Mouse (Mus musculus) retina, embryonic 14.5 days (tissue): ENCODE measurements around the gene Mapk8.

Experiments
- DNase-seq: peaks from one replicate; pipeline ENCODE4 v3.0.0-alpha.2; 2015; ENCODE audit warnings: low spot score

Gene Mapk8

DNA sequence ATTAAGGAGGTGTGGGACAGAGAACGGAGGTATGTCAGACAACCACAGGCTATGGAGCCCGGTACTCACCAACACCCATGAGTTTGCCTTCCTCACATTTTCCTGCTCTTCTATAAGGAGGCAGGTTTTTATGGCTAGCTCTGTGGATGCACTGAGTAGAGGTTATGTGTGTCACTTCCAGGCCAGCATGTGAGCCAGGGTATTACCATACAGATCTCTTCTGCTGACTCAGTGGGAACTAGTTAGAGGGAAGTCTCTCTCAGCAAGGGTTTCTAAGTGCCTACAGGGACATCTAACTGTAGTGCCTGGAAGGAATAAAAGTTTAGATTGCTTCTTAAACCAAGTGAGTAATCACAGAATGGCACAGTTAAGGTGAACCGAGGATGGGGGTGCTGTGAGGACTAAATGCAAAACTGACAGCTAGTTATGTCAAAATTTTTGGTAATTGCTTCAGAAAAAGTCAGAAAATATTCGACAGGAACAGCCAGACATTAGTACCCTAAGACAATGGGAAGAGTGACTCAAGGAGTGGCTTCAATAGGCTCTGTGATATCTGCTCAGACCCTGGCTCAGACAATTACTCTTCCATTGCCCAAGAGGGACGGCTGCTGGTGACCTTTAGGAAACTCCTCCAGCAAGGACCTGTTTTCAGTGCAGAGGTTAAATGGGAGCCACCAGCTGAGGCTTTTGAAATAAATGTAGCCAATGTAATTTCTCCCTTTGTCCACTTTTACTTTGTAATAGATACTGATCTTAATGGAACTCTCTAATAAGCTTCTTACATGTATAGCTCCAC, 48.7 kb downstream of the Mapk8 start:
- DNase-seq: no peak

GRCm38 (mm10) chr14:33380830-33381457, 66.0 kb downstream of the Mapk8 start:
- no peak for DNase-seq

- DNase-seq: no peak
Observed at GRCm38 (mm10) chr14:33378723-33379122, 68.2 kb downstream of the Mapk8 start.

GRCm38 (mm10) chr14:33377211-33377610, 69.7 kb downstream of the Mapk8 start:
- no peak for DNase-seq

DNA sequence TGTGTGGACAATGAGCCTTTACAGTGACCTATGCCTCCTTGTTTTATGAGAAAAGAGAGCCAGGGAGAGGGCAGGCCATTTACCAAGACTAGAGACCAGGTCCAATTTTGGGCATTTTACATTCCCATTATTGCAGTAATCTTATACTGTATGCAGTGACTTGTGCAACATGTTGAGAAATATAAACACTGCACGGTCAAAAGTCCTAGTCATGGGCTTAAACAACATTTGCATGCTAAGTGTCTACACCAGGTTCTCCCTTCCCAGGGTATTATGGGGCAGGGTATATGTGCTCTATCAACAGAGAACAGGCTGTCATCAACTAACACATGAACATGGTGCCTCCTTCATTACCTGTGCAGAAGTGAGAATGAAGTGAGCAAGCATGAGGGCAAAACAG, 72.9 kb downstream of the Mapk8 start:
- DNase-seq: no peak

- DNase-seq: no peak
Observed at GRCm38 (mm10) chr14:33373271-33373670, 73.7 kb downstream of the Mapk8 start.

- DNase-seq: peak; percentile 78
Observed at GRCm38 (mm10) chr14:33371248-33371647, 75.7 kb downstream of the Mapk8 start.

DNA sequence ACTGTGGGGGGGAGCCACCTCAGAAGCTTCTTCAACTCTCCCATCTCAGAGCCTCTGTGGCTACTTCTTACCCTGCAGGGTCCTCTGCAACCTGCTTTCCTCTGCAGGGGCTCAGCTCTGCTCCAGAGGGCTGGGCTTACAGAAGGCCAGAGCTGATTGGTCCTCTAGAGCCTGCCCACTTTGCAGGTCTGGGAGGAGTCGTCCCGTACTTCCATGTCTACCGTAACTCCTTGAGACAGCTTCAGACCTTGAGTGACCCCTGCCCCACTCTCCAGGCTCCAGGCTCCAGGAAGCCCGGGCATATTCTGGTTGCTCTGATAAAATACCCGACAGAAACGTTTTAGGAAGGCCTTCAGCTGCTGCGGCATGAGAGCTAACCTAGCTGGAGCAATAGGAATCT, 76.9 kb downstream of the Mapk8 start:
- DNase-seq: peak; percentile 38

DNA sequence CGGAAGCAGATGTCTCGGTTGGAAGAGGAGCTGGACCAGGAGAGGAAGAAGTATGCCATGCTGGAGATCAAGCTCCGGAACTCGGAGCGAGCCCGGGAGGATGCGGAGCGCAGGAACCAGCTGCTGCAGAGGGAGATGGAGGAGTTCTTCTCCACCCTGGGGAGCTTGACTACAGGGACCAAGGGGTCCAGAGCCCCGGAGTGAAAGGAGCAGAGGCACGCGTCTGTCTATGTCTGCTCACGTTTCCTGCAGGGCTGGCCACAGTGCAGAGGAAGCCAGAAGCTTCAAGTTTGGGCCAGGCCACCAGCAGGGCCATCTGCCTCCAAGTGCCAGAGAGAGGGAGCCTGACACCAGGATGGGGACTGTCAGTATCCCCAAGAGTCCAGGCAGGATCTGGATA, 77.6 kb downstream of the Mapk8 start:
- no peak for DNase-seq

DNA sequence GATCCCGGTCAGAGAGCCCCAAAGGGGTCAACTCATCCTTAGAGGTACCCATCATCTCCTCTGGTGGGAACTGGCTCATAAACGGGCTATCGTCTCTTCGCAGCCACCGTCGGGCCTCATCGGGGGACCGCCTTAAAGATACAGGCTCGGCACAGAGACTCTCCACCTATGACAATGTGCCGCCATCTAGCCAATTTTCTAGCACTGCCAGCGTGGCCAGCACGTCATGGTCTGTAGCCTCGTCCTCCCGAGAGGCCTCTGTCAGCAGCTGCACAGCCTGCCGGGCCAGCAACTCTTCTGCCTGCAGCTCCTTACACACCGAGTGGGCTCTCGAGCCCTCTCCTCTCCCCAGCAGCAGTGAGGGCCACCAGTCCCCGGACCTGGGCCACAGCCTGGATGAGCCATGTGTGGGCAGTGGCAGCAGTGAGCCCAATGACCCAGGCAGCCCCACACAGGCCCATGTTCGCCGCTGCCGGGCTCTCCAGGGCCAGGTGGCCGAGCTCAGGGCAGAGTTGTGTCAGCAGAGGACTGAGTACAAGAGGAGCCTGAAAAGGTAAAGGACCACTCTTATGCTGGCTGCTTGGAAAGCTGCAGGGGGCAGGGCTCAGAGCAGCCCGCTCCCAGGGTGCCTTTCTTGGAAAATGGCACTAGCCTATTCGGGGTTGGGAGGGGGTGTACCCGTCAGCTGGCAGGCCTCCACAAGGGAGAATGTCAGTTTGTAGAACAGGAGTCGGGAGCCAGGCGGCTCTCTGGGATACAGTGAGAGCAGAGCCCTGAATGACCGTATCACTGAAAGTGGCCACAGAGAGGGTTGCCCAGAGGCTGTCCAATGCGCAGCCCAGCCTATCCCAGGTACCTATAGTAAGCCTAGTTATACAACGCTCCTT, 79.8 kb downstream of the Mapk8 start:
- no peak for DNase-seq

DNA sequence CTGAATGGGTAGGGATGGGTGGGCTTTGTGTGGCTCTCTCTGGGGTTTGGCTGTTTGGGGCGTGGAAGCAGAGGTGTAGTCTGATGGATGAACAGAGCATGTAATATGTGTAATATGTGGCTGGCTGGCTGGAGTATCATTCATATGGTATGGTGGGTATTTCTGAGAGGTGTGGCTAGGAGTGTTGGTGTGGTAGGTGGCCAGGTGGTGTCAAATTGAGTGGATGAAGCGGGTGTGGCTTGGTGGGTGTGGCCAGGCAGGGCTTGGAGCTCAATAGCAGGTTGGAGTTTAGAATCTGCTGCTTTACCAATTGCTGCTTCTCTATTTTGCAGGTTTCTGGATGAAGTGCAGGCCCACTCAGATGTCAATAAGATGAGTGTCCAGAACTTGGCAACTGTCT, 82.9 kb downstream of the Mapk8 start:
- DNase-seq: no peak

DNA sequence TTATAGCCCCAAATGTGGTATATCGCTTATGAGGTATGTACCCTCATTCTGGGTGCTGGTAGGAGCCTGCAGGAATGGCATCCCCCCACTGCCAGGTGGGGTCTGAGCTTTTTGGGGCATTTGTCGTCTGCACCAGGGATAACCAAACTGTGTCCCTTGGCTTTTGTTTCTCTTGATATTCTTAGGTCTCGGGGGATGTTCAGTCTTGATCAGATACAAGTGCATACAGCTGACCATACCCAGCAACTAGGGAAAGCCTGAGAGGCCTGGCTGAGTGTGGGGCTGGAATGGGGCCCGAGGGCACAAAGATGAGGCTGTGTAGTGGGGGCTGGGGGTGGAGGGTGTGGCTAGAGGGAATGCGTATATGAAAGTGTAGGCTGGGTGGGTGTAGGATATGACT, 83.3 kb downstream of the Mapk8 start:
- DNase-seq: no peak

DNA sequence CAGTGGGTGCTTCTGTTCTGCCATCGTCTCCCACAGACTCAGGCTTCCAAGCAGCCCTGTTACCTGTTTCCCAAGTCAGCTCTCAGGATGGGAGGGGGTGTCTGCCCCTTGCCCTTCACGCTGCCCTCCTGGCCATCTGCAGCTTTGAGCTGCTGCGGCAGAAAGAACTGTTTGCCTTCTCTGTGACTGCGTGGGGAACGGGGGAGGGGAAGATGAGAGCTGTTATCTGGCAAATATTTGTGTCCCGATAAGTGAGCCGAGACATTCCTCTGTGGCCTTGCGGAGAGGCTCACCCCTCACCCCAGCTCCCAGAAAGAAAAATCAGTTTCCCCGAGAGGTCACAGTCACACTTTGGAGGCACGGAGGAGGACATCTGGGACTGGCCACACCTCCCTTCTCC, 84.2 kb downstream of the Mapk8 start:
- no peak for DNase-seq

DNA sequence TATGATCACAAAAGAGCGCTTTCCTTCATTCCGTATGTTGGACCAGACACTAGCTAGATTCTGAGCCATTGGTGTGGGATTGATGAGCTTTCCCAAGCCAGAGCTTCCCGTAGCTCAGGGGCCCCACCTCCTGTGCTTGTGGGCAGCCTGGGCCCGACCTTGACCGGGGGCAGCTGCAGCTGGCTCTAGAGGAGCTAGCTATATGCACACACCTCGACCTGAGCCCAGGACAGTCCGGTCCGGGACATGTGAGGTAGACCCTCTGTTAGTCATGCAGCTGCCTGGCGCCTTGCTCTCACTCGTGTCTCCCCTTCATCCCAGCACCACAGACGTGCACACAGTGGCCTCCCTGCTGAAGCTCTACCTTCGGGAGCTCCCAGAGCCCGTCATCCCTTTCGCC, 84.8 kb downstream of the Mapk8 start:
- no peak for DNase-seq

DNA sequence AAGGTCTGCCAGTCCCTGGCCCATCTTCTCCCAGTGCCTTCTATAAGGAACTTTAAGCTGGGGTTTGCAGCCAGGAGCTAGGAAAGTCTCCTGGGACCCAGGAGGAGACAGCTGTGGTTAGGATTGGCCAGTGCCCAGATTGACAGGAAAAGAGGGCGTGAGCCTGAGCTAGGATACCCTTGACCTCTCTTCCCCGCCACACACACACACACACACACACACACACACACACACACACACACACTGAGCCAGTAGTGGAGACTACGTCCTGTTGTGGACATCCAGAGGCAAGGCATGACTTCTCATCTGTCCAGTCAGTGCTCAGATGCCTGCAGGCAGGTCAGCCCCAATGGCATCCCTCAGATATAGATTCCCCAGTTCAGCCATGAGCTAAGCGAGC, 85.4 kb downstream of the Mapk8 start:
- DNase-seq: no peak

GRCm38 (mm10) chr14:33358891-33359290, 88.1 kb downstream of the Mapk8 start:
- DNase-seq: no peak

GRCm38 (mm10) chr14:33357600-33358368, 89.2 kb downstream of the Mapk8 start:
- no peak for DNase-seq

DNA sequence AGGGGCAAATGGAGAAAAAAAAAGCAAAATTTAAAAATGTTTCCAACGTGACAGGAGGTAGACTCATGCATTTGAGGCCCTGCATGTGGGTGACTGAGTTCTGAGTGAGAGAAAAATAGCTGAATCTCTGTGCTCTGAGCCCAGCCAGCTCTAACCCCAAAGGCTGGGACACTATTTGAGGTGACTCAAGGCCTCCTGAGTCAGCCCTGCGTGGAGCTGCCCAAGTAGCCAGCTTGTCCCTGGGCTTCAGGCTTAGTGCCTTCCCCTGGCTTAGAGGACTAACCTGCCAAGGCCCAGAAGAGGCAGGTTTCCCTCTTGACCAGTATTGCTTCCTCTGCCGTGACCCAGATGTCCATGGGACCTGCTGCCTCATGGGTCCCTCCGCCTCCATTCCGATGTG, 91.7 kb downstream of the Mapk8 start:
- DNase-seq: no peak

DNA sequence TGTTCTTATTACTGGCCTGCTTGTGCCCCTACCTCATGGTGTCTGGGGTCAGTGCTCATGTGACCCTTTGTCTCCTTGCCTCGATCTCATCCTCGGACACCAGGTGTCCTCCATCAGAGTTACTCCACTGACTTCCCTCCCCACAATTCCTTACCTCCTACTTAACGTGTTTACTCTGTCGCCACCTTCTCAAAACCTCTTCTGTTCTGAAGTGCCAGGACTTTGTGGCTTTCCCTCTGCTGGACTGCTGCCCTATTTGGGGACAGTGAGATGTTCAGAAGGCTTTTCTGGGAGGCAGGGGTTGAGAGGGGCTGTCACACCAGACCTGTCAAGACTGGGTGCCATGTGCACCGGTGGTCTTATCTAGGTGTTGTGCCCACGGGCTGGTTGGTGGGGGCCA, 94.1 kb downstream of the Mapk8 start:
- DNase-seq: no peak

- no peak for DNase-seq
Observed at GRCm38 (mm10) chr14:33351984-33352722, 94.8 kb downstream of the Mapk8 start.

DNA sequence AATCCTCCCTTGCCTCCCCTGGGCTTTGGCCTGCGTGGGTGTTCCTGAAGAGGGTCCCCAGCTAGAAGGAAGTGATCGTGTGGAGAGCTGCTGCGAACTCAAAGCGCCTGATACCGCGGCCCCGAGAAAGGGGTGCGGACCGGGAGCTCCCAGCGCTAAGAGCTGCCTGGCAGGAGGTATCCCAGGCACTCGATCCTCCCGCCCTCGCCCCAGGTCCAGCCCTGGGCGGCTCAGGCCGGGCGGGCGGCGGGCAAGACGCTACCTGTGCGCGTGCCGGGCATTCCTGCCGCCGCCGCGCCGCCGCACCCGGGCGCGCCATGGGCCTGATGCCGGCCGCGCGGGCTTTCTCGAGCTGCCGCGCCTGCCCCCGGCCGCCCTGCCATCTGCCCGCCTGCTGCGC, 95.9 kb downstream of the Mapk8 start:
- no peak for DNase-seq
